Mouse (Mus musculus) liver, adult 2 months (tissue): ENCODE measurements around the gene Rnft2.

ENCODE experiments used
- CTCF ChIP-seq: fragments of 200-500 bp; IDR thresholded peaks from 2 replicates; pipeline ENCODE4 v1.5.1; 2011; ENCODE audit warnings: low read depth, low read length, control low read depth
- POLR2A ChIP-seq: fragments of 200-500 bp; IDR thresholded peaks from 2 replicates; pipeline ENCODE4 v1.6.1; 2011; ENCODE audit warnings: low read length, control low read depth; ENCODE audit not compliant: insufficient read depth; ENCODE audit errors: extremely low read depth

GRCm38 (mm10) chr5:118247378-118247777 is 2.5 kb upstream of the Rnft2 start:
- TF ChIP-seq CTCF (no peak), POLR2A (no peak)
